Mouse (Mus musculus) liver, embryonic 14.5 days (tissue): ENCODE results near the gene Gins1. TPM values are rescaled to one million over a fixed set of nuclear protein-coding genes. Genes with fewer than 3 reads are reported as not detected.

ENCODE experiments used
- ATAC-seq: fragments of 200-750 bp; cut with Nextera tagmentation; 2 replicates; pipeline ENCODE4 v1.8.0; 2017; ENCODE audit warnings: moderate number of reproducible peaks, mild to moderate bottlenecking, moderate library complexity; ENCODE audit not compliant: insufficient read depth
- DNase-seq, 3 experiments: peaks; one replicate each; pipeline ENCODE4 v3.0.0-alpha.2; 2012 to 2013; ENCODE audit warnings: low read depth in 3 of 3, low spot score in 3 of 3
- H3K27ac ChIP-seq: fragments of 300-500 bp; sonication (generic); 2 replicates; pipeline ENCODE4 v1.5.1; 2014; ENCODE audit warnings: moderate library complexity, mild to moderate bottlenecking, control low read depth, inconsistent platforms
- H3K27me3 ChIP-seq: fragments of 300-500 bp; sonication (generic); 2 replicates; pipeline ENCODE4 v1.6.1; 2014; ENCODE audit warnings: mild to moderate bottlenecking, low read length, moderate library complexity; ENCODE audit not compliant: control insufficient read depth, insufficient read depth
- H3K36me3 ChIP-seq: fragments of 300-500 bp; sonication (generic); replicated peaks from 2 replicates; pipeline ENCODE4 v1.6.1; 2014; ENCODE audit warnings: low read depth; ENCODE audit not compliant: control insufficient read depth, insufficient read depth
- H3K4me1 ChIP-seq, 2 experiments: fragments of 200-500 bp in 1 of 2; fragments of 300-500 bp in 1 of 2; sonication (generic) in 1 of 2; replicated peaks; 2 replicates each; pipeline ENCODE4 v1.6.1; 2012 to 2014; ENCODE audit warnings: antibody characterized with exemption in 1 of 2, inconsistent platforms in 1 of 2, low read length in 1 of 2; ENCODE audit not compliant: control insufficient read depth in 2 of 2, insufficient read depth in 2 of 2
- H3K4me2 ChIP-seq: fragments of 300-500 bp; sonication (generic); 2 replicates; pipeline ENCODE4 v1.6.1; 2014; ENCODE audit warnings: low read depth, mild to moderate bottlenecking, control low read depth, moderate library complexity
- H3K4me3 ChIP-seq, 2 experiments: fragments of 200-500 bp in 1 of 2; fragments of 300-500 bp in 1 of 2; sonication (generic) in 1 of 2; 2 replicates each; pipeline ENCODE4 v1.5.1; 2012 to 2014; ENCODE audit warnings: low read depth in 2 of 2, low read length in 2 of 2, mild to moderate bottlenecking in 2 of 2, control low read depth in 1 of 2, inconsistent platforms in 1 of 2, moderate library complexity in 1 of 2; ENCODE audit not compliant: insufficient read depth in 1 of 2
- H3K9ac ChIP-seq: fragments of 300-500 bp; sonication (generic); replicated peaks from 2 replicates; pipeline ENCODE4 v1.6.1; 2014; ENCODE audit warnings: mild to moderate bottlenecking, control low read depth, moderate library complexity
- H3K9me3 ChIP-seq: fragments of 300-500 bp; sonication (generic); 2 replicates; pipeline ENCODE4 v1.6.1; 2016; ENCODE audit warnings: low read length, mixed read lengths; ENCODE audit not compliant: control insufficient read depth
- CTCF ChIP-seq: IDR thresholded peaks from 2 replicates; pipeline ENCODE4 v1.5.1; 2016; ENCODE audit warnings: antibody characterized with exemption, low read depth, control low read depth
- EP300 ChIP-seq: IDR thresholded peaks from 2 replicates; pipeline ENCODE4 v1.6.1; 2016; ENCODE audit warnings: antibody characterized with exemption, low read depth
- WGBS: fragments of 180-500 bp; shearing (Covaris S2); extraction: QIAGEN DNeasy Blood & Tissue Kit; methylation state at CpG from one replicate; pipeline ENCODE4 v1.1.7; 2014; ENCODE audit not compliant: insufficient replicate concordance; 5-methylcytosine and 5-hydroxymethylcytosine counted together
- polyA plus RNA-seq, 2 experiments: library from polyadenylated mRNA; depleted of rRNA in 1 of 2; stranded (reverse) in 1 of 2; unstranded in 1 of 2; fragments of >200 nt; fragmentation: Nextera tagmentation in 1 of 2; extraction: Ambion mirVana in 1 of 2; gene quantifications; 2 replicates each; pipeline versions ENCODE4 v1.2.1 to v1.2.3; 2012 to 2014

The Gins1 gene
- polyA plus RNA-seq, 2 experiments, result 30.7 to 48.5 TPM

DNA sequence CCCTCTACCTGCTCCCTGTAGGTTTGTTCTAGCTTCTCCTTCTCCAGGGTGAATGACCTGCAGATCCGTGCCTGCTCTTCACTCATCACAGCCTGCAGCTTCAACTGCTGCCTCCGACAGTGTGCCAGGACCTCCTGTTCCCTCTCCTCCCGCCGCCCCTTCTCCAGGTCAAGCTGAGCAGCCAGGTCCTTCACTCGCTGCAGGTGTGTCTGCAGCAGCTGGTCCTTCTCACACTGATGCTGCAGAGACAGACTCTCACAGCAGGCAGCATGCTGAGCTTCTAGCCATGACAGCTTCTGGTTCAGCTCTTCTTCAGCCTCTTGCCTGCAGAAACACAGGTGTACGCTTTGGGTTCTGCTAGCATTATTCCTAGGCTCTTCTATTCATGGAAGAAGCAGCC lies 44.9 kb downstream of the Gins1 start:
- no peak for TF ChIP-seq CTCF
- TF ChIP-seq EP300, result no peak
- Histone ChIP-seq H3K9me3 (no peaks in the 10 kb centered on the region), H3K4me3 (no peak overlapping the region), H3K4me1 (no peaks in the 10 kb centered on the region), H3K4me2 (no peak overlapping the region), H3K36me3 (peaks cover 5% of the 10 kb centered on the region), H3K27ac (no peak overlapping the region), H3K27me3 (no peaks in the 10 kb centered on the region), H3K9ac (no peak overlapping the region)
- DNase-seq (no peak), ATAC-seq (no peak)
- 81% methylated on average over 6 of the region's 6 CpGs for WGBS

DNA sequence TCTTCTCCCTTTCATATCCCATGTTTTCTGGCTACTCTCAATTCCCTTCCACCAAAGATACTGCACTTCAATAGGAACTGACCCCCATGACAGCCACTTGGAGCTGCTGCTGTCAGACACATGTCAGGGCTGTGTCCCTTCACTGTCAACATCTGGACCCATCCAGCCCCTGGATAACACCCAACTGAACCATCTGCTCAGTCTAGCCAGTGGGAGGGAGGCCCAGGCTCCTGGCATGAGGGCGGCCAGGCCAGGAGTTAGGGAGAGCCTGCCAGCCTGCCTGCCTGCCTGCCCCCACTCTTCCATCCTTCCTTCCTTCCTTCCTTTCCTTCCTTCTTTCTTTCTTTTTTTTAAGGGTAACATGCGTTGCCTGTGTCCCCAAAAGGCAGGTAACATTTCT lies 46.0 kb downstream of the Gins1 start:
- TF ChIP-seq EP300 (no peak), CTCF (no peak)
- Histone ChIP-seq H3K27ac (no peak overlapping the region), H3K36me3 (peaks cover 5% of the 10 kb centered on the region)

GRCm38 (mm10) chr2:150955859-150956258 lies 50.7 kb downstream of the Gins1 start:
- Histone ChIP-seq H3K4me1 (no peaks in the 10 kb centered on the region), H3K9me3 (no peaks in the 10 kb centered on the region), H3K4me3 (no peak overlapping the region), H3K36me3 (peaks cover 15% of the 10 kb centered on the region), H3K27me3 (no peaks in the 10 kb centered on the region), H3K9ac (no peak overlapping the region), H3K4me2 (no peak overlapping the region), H3K27ac (no peak overlapping the region)
- WGBS, result 61% methylated on average over 1 of the region's 1 CpGs
- ATAC-seq, result no peak
- DNase-seq, result no peak
- TF ChIP-seq EP300 (no peak), CTCF (no peak)

More for the DNA sequence above, 46.0 kb downstream of the Gins1 start:
- Histone ChIP-seq H3K4me1 (no peaks in the 10 kb centered on the region), H3K27me3 (no peaks in the 10 kb centered on the region), H3K4me3 (no peak overlapping the region), H3K4me2 (no peak overlapping the region), H3K9me3 (no peaks in the 10 kb centered on the region), H3K9ac (no peak overlapping the region)
- WGBS, result 85% methylated on average over 2 of the region's 2 CpGs
- ATAC-seq (no peak), DNase-seq (no peak)

DNA sequence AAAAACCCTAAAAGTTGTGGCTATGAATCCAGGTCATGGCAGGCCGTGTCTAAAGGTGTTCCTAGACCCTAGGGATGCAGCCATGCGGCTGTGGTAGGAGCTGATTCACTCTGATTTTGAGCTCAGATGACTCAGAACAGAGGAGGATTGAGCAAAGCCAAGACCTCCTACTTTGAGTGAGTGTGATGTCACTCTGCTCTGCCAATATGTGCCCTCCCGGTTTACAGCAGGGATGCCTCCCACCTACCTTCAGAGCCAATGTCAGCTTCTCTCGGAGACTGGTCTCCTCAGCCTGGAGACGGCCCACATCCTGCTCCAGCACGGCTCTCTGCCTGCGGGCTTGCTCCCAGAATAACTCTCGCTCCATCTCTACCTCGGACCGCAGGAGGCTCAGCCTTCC lies 54.3 kb downstream of the Gins1 start:
- no peak overlapping the region for H3K4me2 ChIP-seq
- H3K4me3 ChIP-seq, result no peak overlapping the region
- no peaks in the 10 kb centered on the region for H3K4me1 ChIP-seq
- DNase-seq (no peak), ATAC-seq (no peak)
- no peaks in the 10 kb centered on the region for H3K27me3 ChIP-seq
- H3K9ac ChIP-seq, result no peak overlapping the region
- 84% methylated on average over 10 of the region's 10 CpGs for WGBS
- no peak overlapping the region for H3K27ac ChIP-seq
- H3K9me3 ChIP-seq, result no peaks in the 10 kb centered on the region
- peaks cover 22% of the 10 kb centered on the region for H3K36me3 ChIP-seq
- TF ChIP-seq EP300 (no peak), CTCF (no peak)

DNA sequence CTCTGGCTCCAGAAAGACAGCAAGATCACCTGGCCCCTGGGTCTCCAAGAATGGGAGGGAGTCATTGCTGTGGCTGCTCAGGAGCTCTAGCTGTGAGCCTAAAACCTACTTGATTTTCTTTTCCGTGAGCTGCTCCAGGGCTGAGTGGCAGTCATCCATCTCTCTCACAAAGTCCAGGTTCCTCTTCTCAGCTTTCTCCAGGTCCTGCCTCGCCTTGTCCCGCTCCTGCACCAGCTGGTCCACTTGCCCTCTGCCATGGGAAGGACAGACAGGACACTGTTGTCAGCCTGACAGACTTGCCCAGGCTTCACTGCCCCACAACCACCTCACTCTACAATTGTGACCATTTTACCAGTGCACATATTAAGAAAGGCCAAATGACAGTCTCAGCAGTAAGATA lies 58.0 kb downstream of the Gins1 start:
- Histone ChIP-seq H3K4me1 (no peaks in the 10 kb centered on the region), H3K27ac (no peak overlapping the region), H3K36me3 (peaks cover 18% of the 10 kb centered on the region), H3K4me3 (no peak overlapping the region), H3K27me3 (no peaks in the 10 kb centered on the region), H3K4me2 (no peak overlapping the region), H3K9me3 (no peaks in the 10 kb centered on the region), H3K9ac (no peak overlapping the region)
- WGBS, result 85% methylated on average over 3 of the region's 3 CpGs
- TF ChIP-seq EP300 (no peak), CTCF (no peak)
- DNase-seq, result no peak
- ATAC-seq, result no peak

GRCm38 (mm10) chr2:150964641-150965040 lies 59.4 kb downstream of the Gins1 start:
- H3K4me1 ChIP-seq, result no peaks in the 10 kb centered on the region
- no peak overlapping the region for H3K27ac ChIP-seq
- no peak overlapping the region for H3K4me3 ChIP-seq
- 82% methylated on average over 3 of the region's 3 CpGs for WGBS
- H3K4me2 ChIP-seq, result no peak overlapping the region
- H3K9ac ChIP-seq, result no peak overlapping the region
- no peak for DNase-seq
- ATAC-seq, result no peak
- H3K36me3 ChIP-seq, result peaks cover 8% of the 10 kb centered on the region
- TF ChIP-seq EP300 (no peak), CTCF (no peak)
- H3K27me3 ChIP-seq, result no peaks in the 10 kb centered on the region
- H3K9me3 ChIP-seq, result no peaks in the 10 kb centered on the region
